In the genomic region with DNA sequence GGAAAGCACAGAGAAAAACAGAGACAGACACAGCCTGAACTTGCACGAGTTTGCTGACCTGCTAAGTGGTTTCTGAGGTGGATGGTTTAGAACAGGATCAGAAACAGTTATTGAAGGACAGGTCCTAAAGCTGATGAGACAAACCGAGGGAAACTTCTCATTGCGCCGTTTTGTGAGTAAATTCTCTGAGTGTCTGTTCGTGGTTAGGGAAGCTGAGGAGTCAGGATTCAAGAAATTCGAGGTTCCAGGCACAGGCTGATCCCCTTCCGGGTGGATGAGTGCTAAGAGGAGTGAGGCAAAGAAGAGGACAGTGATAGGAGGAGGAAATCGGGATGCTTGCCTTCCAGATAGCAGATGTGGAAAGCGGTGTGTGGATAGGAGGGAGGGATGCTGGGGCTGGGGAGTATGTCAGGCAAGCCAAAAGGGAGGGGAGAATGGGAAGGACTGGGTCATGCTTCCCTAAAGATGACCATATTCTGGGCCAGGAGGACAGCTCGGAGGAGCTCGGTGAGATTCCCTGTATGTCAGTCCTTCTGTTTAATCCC, we compare ENCODE assay signal across 1 mouse cellular context.
TF ChIP-seq lines count a peak whose summit lies in the region.

No protein-coding gene starts in this region.

TF ChIP-seq in CH12.LX, 34 proteins besides CTCF, POLR2A, EP300 and RAD21 (continued from another document):
- TF ChIP-seq JUND (conservative IDR thresholded peaks at IDR 0.05; ENCODE audit: low read depth, low read length) (no peak), NRF1 (IDR thresholded peaks at IDR 0.05; ENCODE audit: low read depth, low read length) (no peak)
TF ChIP-seq in CH12.LX: peak in this region for 0.
